Mouse (Mus musculus): ENCODE data around the gene Pheta1. TPM values are rescaled to one million over a fixed set of nuclear protein-coding genes. Genes with fewer than 3 reads are reported as not detected.

Gene Pheta1
- total and polyA plus RNA-seq, 3 experiments, result 8.1 to 8.8 TPM; not detected in 1

DNA sequence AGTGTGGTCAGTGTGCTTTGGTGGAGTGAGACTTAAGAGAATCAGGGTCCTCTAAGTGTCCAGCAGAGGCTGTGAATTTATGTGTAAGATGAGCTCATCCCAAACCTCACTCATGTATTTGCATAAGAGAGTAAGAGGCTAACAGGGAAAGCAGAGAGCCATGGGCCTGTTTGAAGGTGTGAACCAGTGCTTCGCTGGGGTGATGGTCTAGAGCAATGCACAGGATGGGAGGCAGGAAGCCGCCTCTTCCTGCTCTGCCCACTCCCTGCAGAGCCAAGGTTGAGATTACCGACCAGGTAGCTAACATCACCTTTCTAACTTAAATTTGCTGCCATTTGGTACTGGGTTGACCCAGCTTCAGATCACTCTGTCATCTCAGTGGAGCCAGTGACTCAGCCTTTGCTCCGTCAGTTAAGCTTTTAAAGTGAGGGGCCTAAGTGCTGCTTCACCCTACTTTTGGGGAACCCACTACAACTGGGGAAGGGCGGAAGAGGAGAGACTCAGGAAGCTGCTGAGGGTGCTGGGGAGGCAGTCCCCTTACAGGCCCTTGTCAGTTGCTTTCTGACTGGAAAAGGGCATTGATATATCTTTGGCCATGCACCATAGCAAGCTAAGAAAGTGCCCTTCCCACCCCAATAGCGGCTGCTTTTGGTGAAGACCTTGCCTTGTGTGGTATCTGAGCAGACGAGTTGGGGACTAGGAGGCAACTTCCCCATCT lies 36.1 kb upstream of the Pheta1 start:
- Histone ChIP-seq H3K27me3 (ENCODE audit: control insufficient read depth in 1 of 2, insufficient read depth in 2 of 2, low read length in 2 of 2) (no peaks in the 10 kb centered on the region), H3K4me3 (ENCODE audit: control insufficient read depth in 1 of 2, insufficient read depth in 1 of 2, low read depth in 2 of 2, low read length in 2 of 2) (no peak overlapping the region), H3K4me1 (ENCODE audit: control insufficient read depth in 1 of 2, insufficient read depth in 2 of 2, low read length in 2 of 2) (no peaks in the 10 kb centered on the region), H3K9me3 (replicated peaks; ENCODE audit: insufficient read depth, low read length) (no peaks in the 10 kb centered on the region), H3K36me3 (ENCODE audit: control insufficient read depth in 1 of 2, insufficient read depth in 2 of 2, low read length in 2 of 2) (peaks cover 0 to 7% of the 10 kb centered on the region in 2 experiments; a peak in 1 of 4 replicates), H3K79me2 (ENCODE audit: control insufficient read depth, insufficient read depth, low read length, poor library complexity) (no peaks in the 10 kb centered on the region), H3K27ac (ENCODE audit: control insufficient read depth, low read depth, low read length) (no peak overlapping the region), H3K9ac (ENCODE audit: control insufficient read depth, low read depth, low read length, poor library complexity, severe bottlenecking) (no peak overlapping the region)
- no peak for DNase-seq (ENCODE audit: low read depth, low spot score)
- TF ChIP-seq ZKSCAN1 (IDR thresholded peaks at IDR 0.05; ENCODE audit: low read depth, low read length) (no peak), KAT2A (conservative IDR thresholded peaks at IDR 0.05; ENCODE audit: low read depth, low read length) (no peak), GABPA (IDR thresholded peaks at IDR 0.05; ENCODE audit: low read depth, low read length) (no peak), CHD1 (IDR thresholded peaks at IDR 0.05; ENCODE audit: low read depth, low read length) (no peak), MEF2A (IDR thresholded peaks at IDR 0.05; ENCODE audit: extremely low read depth, insufficient replicate concordance, low read depth, low read length, poor library complexity, severe bottlenecking) (no peak), CTCF (IDR thresholded peaks at IDR 0.05 in 2 of 3, conservative IDR thresholded peaks at IDR 0.05 in 1 of 3; ENCODE audit: control insufficient read depth in 1 of 3, insufficient read depth in 1 of 3, low read depth in 2 of 3, low read length in 3 of 3, poor library complexity in 1 of 3, severe bottlenecking in 1 of 3) (no peak), MAFK (IDR thresholded peaks at IDR 0.05; ENCODE audit: borderline replicate concordance, low read depth, low read length) (no peak), EP300 (IDR thresholded peaks at IDR 0.05; ENCODE audit: low read depth in 1 of 2, low read length in 2 of 2) (no peak), UBTF (IDR thresholded peaks at IDR 0.05; ENCODE audit: borderline replicate concordance, insufficient read depth, low read depth, low read length) (no peak), POLR2A (IDR thresholded peaks at IDR 0.05; ENCODE audit: control insufficient read depth in 1 of 2, insufficient read depth in 1 of 2, low read depth in 1 of 2, low read length in 2 of 2, poor library complexity in 1 of 2) (no peak; a peak in 1 of 4 replicates), RCOR1 (IDR thresholded peaks at IDR 0.05; ENCODE audit: low read depth, low read length) (no peak), MAX (IDR thresholded peaks at IDR 0.05; ENCODE audit: low read length) (no peak), NRF1 (IDR thresholded peaks at IDR 0.05; ENCODE audit: insufficient read depth, low read depth, low read length, poor library complexity, severe bottlenecking) (no peak), USF2 (IDR thresholded peaks at IDR 0.05; ENCODE audit: borderline replicate concordance in 1 of 2, insufficient read depth in 1 of 2, low read depth in 1 of 2, low read length in 2 of 2) (no peak), TAL1 (IDR thresholded peaks at IDR 0.05; ENCODE audit: low read length) (no peak), SMC3 (IDR thresholded peaks at IDR 0.05; ENCODE audit: low read depth, low read length) (no peak), MXI1 (IDR thresholded peaks at IDR 0.05; ENCODE audit: low read depth, low read length) (no peak)

DNA sequence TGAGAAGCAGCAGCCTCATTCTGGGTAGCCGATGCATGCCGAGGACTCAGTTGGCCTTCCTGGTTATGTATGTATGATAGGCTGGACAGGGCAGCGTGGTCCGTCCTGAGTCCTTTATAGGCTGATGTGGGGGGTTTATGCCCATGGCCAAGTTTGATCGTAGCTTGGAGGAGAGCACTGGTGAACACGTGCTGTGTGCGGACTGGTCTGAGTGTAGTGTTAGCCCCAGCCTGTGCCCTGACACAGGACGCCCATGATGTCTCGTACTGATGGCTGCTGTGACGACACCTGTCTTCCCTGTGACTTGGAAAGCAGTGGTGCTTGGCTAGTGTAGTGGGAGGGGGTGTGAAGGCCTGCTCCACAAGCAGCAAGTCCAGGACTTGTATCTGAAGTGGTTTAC lies 35.0 kb upstream of the Pheta1 start:
- no peaks in the 10 kb centered on the region for H3K4me1 ChIP-seq (ENCODE audit: control insufficient read depth in 1 of 2, insufficient read depth in 2 of 2, low read length in 2 of 2)
- H3K9ac ChIP-seq (ENCODE audit: control insufficient read depth, low read depth, low read length, poor library complexity, severe bottlenecking), result no peak overlapping the region
- TF ChIP-seq TAL1 (IDR thresholded peaks at IDR 0.05; ENCODE audit: low read length) (no peak), ETS1 (IDR thresholded peaks at IDR 0.05; ENCODE audit: low read depth, low read length) (no peak), TBP (IDR thresholded peaks at IDR 0.05; ENCODE audit: low read depth, low read length) (no peak), MAX (IDR thresholded peaks at IDR 0.05; ENCODE audit: low read length) (no peak), POLR2AphosphoS5 (IDR thresholded peaks at IDR 0.05; ENCODE audit: borderline replicate concordance, low read depth, low read length) (no peak), CHD2 (IDR thresholded peaks at IDR 0.05; ENCODE audit: low read length) (no peak), USF1 (IDR thresholded peaks at IDR 0.05; ENCODE audit: low read depth, low read length) (no peak), ZMIZ1 (IDR thresholded peaks at IDR 0.05; ENCODE audit: low read depth, low read length) (no peak), RCOR1 (IDR thresholded peaks at IDR 0.05; ENCODE audit: low read depth, low read length) (no peak), POLR2A (IDR thresholded peaks at IDR 0.05; ENCODE audit: control insufficient read depth in 1 of 2, insufficient read depth in 1 of 2, low read depth in 1 of 2, low read length in 2 of 2, poor library complexity in 1 of 2) (no peak), UBTF (IDR thresholded peaks at IDR 0.05; ENCODE audit: borderline replicate concordance, insufficient read depth, low read depth, low read length) (no peak), MXI1 (IDR thresholded peaks at IDR 0.05; ENCODE audit: low read depth, low read length) (no peak), HCFC1 (IDR thresholded peaks at IDR 0.05; ENCODE audit: low read depth, low read length) (no peak)
- no peak for DNase-seq (ENCODE audit: low read depth, low spot score)
- no peaks in the 10 kb centered on the region for H3K9me3 ChIP-seq (replicated peaks; ENCODE audit: insufficient read depth, low read length)
- no peak overlapping the region for H3K4me3 ChIP-seq (ENCODE audit: control insufficient read depth in 1 of 2, insufficient read depth in 1 of 2, low read depth in 2 of 2, low read length in 2 of 2)
- no peaks in the 10 kb centered on the region for H3K27me3 ChIP-seq (ENCODE audit: control insufficient read depth in 1 of 2, insufficient read depth in 2 of 2, low read length in 2 of 2)
- no peak overlapping the region for H3K27ac ChIP-seq (ENCODE audit: control insufficient read depth, low read depth, low read length)
- no peaks in the 10 kb centered on the region for H3K79me2 ChIP-seq (ENCODE audit: control insufficient read depth, insufficient read depth, low read length, poor library complexity)
- H3K36me3 ChIP-seq (ENCODE audit: control insufficient read depth in 1 of 2, insufficient read depth in 2 of 2, low read length in 2 of 2), result peaks cover 0 to 5% of the 10 kb centered on the region in 2 experiments; a peak in 1 of 4 replicates
